Mouse (Mus musculus): ENCODE measurements around the gene Rexo5. TPM values are rescaled to one million over a fixed set of nuclear protein-coding genes. Genes with fewer than 3 reads are reported as not detected.

Gene Rexo5
- total RNA-seq, 4 experiments from 2014 or later = 0.60 to 2.1 (median 1.7) TPM

DNA sequence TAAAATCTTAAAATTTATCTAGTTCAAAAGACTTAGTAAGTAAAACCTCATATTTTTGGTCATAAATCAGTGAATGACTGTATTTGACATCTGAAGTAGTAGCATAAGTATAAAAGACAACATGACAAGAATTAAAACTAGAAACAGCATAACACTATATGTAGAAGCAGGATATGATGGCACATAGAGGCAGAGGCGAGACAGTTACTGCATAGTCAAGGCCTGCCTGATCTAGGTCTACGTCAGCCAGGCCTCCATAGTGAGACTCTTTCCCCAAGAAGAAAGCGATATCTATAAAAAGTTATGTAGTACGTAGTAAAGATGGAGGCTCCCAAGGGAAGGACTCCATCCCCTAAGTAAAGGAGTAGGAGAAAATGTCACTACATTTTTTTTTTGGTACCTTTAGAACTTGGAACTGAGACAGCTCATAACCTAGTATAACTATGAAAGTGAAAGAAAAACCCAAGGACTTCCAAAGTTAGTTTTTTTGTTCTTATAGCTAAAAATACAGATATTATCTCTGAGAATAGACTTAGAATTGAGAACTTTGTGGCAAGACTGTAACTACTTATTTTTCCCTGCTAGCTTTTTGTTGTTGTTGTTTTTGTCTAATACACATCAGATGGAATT, 48.1 kb downstream of the Rexo5 start:
- no peak for DNase-seq (ENCODE audit: low spot score in 2 of 2)

DNA sequence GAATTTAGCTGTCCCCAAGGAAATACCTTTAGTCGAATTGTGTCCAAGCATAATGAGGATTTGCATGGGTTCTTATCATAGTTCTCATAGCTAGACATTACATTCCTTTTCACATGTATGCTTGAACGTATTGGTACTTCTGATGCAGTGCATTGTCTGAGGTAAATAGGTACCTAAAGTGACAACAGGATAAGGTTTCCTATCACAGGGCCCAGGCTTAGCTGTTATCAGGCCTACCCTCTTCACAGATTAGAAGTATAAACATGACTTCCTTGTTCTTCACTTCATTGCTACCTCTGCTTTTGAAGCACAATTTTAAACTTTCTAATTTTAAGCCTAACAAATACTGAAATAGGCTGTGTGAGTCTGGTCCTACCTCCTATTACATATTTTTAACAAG, 51.7 kb downstream of the Rexo5 start:
- no peak for DNase-seq (ENCODE audit: low spot score in 2 of 2)

DNA sequence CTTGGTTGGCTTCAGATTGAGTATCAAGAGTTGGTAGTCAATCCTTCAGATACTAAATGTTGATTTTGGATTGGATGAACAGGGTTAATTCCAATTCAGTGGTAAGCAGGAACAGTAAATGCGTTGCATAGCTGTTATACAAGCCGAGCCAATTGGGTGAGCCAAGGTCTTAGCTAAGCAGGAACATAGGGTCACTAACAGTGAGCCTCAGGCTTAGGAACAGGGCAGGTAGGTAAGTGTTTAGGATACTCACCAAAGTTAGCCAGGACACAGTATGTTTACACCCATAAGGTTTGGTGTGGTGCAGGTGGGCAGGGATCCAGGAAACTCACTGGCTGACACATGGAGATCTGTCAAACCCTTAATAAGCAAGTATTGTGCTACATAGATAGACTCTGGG, 53.6 kb downstream of the Rexo5 start:
- no peak for DNase-seq (ENCODE audit: low spot score in 2 of 2)

DNA sequence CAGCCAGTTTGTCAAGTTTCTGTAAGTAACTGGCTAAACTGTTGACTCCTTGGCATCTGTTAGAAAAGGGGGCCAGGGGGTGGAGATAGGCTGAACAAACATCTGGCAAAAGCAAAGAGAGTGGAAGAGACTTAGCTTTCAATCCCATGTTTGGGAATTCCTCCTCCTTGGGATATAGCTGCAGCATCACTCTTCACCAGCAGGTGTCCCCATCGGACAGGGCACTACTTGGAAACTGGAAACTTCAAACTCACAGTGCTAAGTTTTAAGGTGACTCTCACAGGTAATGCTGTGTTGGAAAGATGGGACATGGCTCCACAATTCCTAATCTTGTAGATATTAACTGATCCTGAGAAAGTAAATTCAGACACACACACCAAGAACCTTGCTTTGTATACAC, 55.3 kb downstream of the Rexo5 start:
- peak; percentile 25 to 74 for DNase-seq (ENCODE audit: low spot score in 2 of 2)

DNA sequence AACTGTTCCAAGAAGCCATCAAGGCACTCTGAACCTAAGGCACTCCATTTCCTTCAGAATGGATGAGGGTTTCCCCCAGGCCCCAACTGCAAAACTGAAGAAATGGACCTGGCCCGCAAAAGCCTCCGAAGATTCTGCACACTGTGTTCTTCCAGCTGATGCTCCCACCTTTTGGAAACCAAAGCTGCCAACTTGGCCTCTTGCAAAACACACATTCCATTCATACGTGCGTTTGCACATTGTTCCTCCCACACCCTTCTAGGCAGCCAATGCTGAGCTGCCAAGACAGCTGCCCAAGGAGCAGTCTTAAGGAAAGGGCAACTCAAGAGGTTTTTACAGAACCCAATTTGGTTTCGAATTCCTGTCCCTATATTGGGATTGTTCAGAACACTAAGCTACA, 56.9 kb downstream of the Rexo5 start:
- DNase-seq (ENCODE audit: low spot score in 2 of 2) = no peak

DNA sequence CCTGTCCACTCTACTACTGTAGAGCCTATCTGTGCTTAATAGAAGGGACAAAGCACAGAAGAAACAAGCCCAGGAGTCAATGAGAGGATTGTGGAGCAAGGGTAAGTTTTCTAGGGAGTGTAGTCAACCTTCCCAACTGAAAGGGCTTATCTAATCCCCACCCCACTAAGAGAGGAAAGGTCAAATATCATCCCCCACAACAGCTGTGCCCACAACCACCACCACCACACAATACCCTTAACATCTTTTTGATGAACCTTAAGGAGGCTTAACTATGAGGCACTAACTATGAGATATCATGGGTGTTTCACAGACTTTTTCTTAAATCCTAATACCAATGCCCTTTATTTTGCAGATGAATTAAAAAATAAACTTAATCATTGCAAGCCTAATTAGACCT, 58.7 kb downstream of the Rexo5 start:
- DNase-seq (ENCODE audit: low spot score in 2 of 2) = no peak

DNA sequence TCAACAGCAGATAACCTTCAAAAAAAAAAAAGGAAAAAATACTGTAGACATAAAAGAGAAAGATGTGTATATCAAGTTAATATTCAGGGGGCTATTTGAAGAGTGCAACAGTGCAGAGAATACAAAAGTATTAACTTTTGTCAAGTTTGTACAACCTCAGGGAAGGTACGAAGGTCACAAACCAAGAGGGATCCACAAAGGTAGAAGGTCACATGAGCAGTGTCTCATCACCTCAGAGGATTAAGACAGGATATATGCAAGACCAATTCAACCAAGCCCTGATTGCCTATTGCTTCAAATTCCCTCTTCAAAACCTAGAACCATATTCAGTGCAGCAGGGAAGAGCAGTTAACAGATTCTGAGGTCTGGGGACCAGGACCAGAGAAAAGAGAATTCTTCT, 59.4 kb downstream of the Rexo5 start:
- no peak for DNase-seq (ENCODE audit: low spot score in 2 of 2)

DNA sequence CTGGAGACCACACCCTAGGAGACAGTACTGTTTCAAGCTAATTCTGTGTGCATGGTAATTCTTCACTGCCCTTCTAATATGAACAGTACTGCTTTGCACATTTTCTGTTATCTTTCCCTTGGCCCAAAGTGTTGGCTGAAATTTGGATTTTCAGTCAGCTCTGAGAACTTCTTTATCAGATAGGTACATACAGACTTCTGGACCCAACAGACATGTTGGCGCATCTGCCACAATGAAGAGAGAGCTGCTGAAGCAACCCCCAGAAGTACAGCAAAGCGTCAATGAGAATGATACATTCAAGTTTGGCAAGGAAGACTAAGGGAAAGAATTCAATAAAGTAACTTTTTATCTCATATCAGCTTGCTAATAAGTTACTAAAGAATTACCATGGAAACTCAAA, 60.6 kb downstream of the Rexo5 start:
- no peak for DNase-seq (ENCODE audit: low spot score in 2 of 2)

DNA sequence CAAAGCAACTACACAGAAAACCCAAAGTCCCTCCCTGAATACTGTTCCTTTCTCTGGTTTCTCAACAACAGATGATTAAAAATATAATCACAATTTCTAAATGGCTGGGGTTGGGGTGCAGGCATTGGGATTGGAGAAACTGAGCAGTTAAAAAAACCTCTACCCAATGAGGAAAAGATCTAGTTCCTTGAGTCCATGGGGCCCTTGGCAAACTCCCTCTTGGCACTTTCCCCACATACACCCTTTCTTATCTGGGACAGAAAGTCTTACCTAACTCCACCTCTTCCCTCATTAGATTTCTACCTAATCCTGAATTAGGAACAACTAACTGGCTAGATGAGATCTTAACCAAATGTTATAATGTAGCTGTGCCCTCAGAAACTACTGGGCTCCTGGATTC, 61.2 kb downstream of the Rexo5 start:
- no peak for DNase-seq (ENCODE audit: low spot score in 2 of 2)

DNA sequence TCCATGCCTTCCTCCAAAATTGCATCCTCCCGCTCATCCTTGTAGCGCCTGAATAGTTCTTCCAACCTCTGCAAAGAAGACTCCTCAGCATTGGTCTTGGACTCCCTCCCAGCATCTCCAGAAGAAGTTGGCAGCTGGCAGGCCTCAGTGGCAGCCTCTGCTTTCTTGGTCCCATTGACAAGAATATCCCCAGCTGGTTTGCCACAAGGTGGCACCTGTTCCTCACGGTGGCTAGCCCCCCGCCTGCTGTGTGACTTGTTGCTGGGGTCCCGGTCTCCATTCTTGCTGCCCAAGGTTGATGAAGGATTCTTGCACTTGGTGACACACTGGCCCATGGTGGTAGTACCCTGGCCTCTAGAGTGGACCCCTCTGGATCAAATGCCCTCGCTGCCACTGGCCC, 65.7 kb downstream of the Rexo5 start:
- no peak for DNase-seq (ENCODE audit: low spot score in 2 of 2)

DNA sequence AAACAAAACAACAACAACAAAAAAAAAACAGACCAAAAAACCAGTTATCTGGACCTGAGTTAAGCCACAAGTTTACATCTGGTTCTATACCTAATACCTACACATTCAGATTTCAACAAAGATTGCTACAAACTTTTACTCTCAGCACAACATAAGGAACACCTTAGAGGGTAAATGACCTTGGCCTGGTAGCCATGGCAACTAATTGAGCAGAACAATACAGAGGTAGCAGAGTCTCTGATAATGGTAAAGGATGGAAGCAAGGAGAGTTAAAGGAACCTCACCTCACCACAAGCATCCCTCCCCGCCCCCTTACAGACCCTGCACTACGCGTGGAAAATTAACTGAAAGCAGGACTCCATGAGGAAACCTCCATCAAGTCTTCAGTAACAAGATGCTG, 66.3 kb downstream of the Rexo5 start:
- no peak for DNase-seq (ENCODE audit: low spot score in 2 of 2)

DNA sequence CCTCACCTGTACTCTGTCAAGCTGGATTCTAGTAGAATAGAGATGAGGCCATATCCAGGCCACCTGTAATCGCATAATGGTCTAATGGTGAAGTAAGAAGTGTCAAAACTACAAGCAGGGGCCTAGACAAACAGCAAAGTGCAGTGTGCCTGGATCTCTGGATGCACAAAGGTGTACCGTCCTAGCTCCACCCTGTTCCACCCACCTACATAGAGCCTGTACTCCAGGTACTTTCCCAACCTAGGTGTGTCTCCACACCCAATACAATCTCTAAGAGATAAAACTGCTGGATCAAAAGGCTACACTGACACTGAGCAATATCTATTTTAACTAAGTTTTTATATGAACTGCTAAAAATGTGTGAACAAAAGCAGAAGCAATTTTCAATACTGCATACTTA, 66.7 kb downstream of the Rexo5 start:
- DNase-seq (ENCODE audit: low spot score in 2 of 2) = no peak

DNA sequence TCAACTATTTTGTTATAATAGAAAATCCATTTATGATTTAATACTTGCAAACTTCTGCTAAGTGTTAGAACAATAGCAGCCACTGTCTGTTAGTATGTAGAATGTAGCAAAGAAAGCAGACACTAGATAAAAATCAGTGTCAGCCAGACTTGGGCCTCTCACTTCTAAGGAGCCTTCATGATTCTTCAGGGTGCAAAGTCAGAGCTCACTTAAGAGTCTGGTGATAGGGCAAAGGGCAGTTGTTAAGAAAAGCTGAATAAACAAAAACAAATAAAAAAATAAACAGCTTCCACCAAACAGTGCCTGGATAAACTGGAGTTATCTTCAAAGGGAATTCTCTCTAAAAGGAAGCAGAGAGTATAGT, 67.1 kb downstream of the Rexo5 start:
- DNase-seq (ENCODE audit: low spot score in 2 of 2) = no peak

DNA sequence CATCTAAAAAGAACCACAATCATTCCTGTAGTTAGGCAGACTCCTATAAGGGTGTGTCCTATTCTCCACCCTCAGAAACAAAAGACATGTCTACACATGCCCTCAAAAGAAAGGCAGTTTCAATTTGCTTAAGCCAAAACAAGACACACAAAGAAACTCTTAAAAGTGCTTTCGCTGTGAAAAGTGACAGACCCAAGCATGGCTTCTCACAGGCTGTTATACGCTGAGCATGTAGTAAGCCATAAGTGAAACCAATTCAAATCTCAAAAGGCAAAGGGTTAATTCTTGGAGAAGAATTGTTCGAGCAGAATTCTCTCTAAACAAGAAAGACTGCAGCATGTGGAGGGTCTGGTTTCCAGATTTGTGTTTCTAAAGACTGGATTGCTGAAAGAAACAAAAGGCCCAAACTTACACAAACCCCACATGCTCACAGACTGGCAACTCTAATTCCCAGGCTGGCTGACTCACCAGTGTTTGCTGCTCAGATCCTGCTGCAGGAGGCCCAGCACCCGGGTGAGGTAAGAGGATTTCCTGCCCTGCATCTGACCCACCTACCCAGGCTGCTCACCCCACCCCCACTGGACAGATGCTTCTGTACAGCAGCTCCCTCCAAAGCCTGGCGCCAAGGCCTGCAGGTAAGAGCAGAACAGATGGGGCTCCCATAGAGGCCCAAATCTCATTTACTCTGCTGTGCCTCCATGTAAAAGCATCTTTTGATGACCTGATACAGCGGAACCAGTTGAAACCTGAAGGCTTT, 67.7 kb downstream of the Rexo5 start:
- DNase-seq (ENCODE audit: low spot score in 2 of 2) = peak; percentile 32 to 34

DNA sequence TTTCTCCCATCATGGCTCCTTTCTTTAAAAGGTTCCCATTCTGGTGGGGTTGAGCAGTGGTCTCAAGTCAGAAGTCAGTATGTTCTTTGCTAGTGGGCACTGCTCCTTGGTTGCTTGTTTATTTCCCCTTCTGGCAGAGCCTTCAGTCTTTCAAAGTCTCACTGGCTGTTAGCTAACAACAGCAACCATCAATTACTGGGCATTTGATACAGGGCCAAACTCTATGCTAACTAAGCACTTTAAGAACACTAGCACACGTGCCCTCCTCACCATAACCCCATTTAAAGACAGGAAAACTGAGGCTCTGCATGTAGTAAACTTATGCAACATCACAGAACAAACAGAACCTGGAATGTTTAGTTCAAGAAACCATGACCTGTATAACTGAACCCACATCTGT, 68.4 kb downstream of the Rexo5 start:
- DNase-seq (ENCODE audit: low spot score in 2 of 2) = no peak

DNA sequence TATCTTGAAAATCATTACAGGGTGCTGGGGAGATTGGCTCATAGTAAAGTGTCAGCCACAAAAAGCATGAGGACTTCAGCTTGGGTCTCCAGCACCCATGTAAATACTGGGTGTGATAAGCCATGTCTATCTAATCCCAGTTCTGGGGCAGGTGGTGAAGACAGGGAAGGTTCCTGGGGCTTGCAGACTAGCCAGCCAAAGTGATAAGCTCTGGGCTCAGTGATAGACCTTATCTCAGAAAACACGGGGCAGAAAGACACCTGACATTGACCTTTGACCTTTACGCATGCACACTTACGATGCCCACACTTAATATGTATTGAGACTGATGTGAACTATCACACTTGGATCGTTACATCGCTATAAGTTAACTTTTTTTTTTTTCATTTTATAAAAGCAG, 70.7 kb downstream of the Rexo5 start:
- DNase-seq (ENCODE audit: low spot score in 2 of 2) = no peak

DNA sequence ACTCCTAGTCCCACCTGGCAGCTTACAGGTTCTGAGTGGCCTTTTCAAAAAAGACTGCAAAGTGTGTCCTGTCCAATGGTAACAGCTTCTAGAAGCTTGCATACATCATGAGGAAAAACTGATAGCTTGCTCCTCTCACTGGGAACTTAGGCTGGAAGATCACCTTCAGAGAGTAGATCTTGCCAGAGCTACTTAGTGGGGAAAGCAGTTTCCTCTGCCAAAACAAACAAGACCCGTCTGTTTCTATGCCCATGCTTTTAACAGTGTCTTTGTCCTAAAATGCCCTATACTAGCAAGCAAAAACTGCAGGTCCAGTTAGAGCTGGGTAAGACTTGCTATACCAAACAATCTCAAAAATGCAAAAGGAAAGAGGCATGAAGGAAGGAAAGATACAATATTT, 72.3 kb downstream of the Rexo5 start:
- no peak for DNase-seq (ENCODE audit: low spot score in 2 of 2)

DNA sequence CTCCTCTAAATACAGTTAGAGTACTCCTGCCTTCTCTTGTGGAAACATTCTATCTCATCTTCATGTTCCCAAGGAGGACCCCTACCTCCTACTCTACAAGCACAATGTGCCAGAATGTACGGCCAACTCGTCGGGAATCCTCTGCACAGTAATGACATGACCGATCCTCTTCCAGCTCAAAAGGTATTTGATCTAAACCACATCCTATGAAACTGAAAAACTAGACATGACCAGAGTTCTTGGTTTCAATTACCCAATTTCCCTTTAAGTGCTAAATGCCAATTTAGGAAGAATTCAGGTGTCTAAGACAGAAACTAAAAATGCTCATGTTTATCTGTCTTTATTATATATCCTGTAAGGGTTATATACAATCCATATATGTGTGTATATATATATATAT, 78.4 kb downstream of the Rexo5 start:
- DNase-seq (ENCODE audit: low spot score in 2 of 2) = no peak

DNA sequence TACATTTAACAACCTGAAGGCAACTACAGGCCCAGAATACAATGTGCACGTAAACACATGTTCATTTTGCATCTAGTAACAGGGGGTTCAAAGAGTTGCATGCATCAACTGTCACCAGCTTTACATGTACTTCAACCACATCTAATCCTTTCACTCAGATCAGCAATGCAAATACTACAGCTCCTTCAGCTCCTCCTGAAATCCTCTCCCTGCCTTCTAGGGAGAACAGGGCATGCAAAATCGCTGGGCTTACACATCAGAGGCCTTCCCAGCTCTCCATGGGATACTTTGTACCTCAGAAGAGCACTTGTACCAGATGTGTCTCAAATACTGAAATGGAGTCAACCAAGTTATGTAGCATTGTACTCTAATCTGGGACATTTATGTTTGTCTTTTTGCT, 79.2 kb downstream of the Rexo5 start:
- DNase-seq (ENCODE audit: low spot score in 2 of 2) = no peak

DNA sequence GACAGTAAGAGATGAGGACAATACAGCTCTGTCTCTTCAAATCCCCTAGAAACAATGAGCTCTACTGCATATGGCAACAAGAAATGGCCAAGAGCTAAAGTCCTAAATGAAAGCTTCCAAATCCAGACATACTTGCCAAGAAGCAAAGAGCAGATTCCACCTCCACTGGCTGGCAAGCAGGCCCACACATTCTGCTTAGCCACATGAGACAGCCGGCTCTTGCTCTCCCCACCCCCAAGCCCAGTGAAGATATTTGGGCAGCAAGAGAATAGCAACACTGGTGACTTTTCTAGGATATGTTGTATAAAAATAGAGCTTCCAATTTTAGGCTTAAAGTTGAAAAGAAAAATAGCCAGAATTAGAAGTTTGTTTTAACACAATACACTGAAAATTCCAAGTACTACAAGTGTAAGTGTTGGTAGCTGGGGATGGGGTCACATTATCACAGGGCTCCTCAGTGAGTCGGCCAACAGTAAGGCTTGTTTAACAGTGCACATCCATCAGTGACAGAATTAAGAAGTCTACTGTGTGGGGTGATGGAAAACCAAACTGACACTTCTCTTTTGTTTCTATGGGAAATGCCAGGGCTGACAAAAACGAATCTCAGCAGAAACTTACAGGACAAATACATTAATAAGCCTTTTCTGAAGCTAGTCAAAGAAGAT, 82.1 kb downstream of the Rexo5 start:
- DNase-seq (ENCODE audit: low spot score in 2 of 2) = peak; percentile 30 to 55

DNA sequence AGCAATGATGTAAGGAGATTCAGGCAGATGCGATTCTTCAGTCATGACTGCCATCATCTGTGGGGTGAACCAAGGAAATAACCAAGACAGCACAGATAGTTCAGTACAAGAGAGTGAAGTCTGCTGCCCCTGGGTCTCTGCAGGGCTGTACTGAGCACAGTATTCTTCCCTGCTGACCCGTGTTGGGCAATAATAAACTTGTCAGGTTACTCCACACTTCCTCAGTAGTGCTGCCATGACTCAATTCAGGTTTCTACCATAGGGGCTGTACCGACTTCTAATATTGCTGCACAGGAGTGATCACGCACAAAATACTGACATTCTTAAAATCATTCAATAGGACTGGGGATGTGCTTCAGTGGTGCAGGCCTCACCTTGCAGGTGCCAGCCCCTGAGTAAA, 85.4 kb downstream of the Rexo5 start:
- no peak for DNase-seq (ENCODE audit: low spot score in 2 of 2)

DNA sequence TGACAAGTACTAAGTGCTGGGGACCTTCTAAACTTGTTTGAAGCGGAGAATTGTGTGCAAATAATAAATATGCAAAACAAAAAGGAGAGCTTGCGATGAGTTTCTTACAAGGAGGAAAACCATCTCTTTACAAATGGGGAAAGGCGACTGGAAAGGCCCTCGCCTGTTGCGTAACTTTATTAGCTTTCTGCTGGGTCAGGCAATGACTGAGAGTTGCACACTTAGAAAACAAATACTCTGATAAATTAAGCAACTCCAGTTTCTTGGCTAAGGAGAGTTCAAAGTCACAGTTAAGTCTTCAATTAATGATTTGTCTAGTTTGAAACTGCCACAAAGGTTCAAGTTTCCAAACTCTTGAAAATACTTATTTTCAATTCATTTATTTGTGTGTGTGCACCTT, 86.5 kb downstream of the Rexo5 start:
- no peak for DNase-seq (ENCODE audit: low spot score in 2 of 2)

DNA sequence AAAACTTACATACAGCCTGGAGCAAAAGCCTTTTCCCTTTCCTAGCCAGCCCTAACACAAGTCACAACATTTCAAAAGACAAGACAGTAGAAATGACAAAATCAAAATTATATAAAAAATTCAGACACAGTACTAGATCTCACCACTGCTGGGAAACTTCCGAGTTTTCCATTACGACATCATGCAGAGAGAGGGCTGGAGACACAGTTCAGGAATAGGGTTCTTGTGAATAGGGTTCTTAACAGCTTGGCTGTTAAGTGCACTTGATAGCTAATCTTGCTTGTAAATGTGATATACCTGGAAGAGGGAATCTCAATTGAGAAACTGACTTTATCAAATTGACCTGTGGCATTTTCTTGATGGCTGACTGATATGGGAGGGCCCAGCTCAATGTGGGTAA, 87.4 kb downstream of the Rexo5 start:
- no peak for DNase-seq (ENCODE audit: low spot score in 2 of 2)

Data from layer of hippocampus, adult 8-10 months (tissue).